Mouse (Mus musculus): ENCODE results near the gene Skap1.

Gene Skap1

GRCm38 (mm10) chr11:96553091-96553490, 88.7 kb downstream of the Skap1 start:
- DNase-seq (ENCODE audit: low spot score in 2 of 2), result peak in 1 of 2 experiments; percentile 64

GRCm38 (mm10) chr11:96560229-96560628, 95.8 kb downstream of the Skap1 start:
- DNase-seq (ENCODE audit: low spot score in 2 of 2), result no peak

GRCm38 (mm10) chr11:96564088-96564487, 99.7 kb downstream of the Skap1 start:
- no peak for DNase-seq (ENCODE audit: low spot score in 2 of 2)

DNA sequence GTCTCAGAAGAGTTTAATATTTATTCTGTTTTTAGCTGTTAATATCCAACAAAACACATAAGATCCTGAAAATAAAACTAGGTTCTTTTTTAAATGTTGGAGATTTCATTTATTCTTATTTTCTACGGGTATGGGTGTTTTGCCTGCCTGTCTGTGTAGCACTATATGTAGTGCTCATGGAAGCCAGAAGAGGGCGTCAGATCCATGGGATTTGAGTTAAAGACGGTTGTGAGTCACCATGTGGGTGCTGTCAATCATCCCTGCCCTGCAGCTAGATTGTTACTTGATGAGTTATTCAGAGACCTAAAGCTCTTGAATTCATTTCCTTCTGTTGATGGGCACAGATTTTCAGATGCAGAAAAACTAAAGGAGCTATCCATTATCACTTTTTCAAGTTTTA, 108.1 kb downstream of the Skap1 start:
- DNase-seq (ENCODE audit: low spot score in 2 of 2), result no peak

DNA sequence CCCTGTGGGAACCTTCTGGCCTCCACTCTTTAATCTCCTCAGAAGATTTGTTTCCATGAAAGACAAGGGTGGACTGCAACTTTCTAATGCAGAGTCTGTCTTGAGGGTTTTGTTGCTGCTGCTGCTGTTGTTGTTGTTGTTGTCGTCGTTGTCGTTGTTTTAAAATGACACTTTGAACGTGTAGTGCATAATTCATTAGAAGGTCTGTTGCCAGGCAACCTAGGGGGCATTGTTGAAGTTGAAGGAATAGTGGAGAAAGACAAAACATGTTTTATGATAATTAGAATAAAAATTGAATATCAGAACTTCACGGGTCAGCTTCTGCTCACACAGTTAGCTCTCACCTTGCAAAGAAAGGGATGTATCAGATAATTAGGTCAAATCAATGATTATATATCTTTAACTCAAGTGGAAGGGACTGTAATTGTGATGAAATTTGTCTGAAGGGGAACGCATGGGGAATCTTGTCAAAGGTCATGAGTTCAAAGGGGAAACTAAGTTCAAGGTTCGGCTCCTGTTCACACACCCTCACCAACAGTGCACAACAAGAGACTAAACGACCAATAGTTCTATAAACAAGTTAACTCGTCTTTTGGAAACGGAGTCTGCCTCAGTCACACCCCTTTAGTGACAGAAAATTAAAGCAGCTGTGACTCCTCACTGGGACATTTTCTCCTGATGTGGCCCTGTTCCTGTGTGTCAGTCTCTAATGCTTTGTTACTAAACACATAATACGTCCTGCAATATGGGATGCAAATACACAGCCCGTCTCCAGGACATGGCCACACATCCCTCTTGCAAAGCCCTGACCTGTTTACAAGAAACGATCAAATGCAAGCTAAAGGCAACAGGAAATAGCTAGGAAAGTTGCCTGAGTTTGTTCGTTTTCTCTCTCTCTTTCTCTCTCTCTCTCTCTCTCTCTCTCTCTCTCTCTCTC, 112.4 kb downstream of the Skap1 start:
- no peak for DNase-seq (ENCODE audit: low spot score in 2 of 2)

GRCm38 (mm10) chr11:96578551-96579283, 114.3 kb downstream of the Skap1 start:
- DNase-seq (ENCODE audit: low spot score in 2 of 2), result no peak

DNA sequence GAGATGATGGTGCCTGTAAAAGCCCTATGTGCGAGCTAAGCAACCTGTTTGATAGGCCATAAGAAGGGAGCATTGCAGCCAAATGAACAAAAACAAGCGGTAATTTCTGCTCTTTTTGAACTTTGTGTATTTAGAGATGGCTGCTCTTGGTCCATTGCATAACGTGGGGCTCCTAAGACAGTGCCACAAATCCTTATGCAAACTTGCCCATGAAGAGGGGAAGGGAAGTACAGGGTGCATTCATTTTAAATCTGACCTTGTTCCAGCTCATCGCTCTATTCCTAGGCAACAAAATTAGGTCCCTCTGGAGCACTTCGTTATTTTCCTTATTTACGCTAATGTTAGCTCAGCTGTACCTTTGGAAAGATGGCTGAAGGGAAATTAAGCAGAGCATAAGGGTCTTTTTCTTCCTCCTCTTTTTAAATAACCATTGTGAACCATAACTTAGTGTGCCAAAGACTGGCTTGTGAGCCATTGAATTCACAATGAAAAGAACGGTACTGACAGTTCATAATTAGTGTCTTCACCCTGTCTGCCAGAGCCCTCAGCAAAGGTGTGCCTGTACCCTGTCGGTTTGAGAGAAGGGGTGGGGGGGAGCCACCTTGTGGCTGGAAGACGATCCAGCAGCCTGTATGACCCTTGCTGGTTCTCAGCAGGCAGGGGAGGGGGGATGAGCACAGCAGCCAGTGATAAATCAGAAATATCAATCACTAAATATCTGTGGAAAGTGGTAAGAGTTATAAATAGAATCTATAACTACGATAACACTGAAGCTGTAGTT, 117.4 kb downstream of the Skap1 start:
- DNase-seq (ENCODE audit: low spot score in 2 of 2), result peak in 1 of 2 experiments; percentile 52

DNA sequence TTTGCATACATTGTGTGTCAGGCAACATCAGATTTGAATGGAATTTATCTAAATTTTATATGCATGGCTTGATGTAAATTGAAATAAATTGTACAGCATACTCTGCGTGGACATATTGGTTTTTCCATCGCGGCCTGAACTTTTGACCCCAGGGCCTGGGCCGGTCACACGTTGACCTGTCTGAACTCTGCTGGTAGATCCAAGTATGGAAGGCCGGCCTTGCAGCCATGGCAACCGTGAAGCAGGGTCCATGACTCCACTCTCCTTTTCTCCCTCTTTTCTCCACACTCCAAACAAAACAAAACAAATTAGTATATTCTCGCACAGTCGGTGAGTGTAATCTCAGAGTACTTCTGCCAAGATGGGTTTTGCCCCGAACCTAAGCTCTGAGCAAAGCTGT, 118.2 kb downstream of the Skap1 start:
- DNase-seq (ENCODE audit: low spot score in 2 of 2), result no peak

GRCm38 (mm10) chr11:96589828-96590227, 125.4 kb downstream of the Skap1 start:
- DNase-seq (ENCODE audit: low spot score in 2 of 2), result no peak

DNA sequence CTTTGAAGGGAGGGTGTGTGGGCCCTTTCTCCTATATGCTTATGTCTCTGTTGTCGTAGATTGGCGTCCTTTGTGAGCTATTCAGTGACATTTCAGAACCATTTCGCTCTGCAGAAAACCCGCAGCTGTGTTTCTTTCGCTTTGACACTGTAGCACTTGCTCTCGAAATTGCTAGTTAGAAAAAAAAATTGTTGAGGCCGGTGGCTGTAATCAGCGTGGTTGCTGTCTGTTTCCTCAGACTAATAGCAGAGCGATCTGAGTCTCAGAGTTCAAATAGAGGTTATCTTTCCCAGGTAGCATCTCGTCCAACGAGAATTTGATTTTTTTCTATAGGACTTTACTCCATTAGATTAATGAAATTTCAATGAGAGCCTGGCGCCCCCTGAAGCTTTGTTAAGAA, 131.5 kb downstream of the Skap1 start:
- no peak for DNase-seq (ENCODE audit: low spot score in 2 of 2)

GRCm38 (mm10) chr11:96596301-96596700, 131.9 kb downstream of the Skap1 start:
- DNase-seq (ENCODE audit: low spot score in 2 of 2), result no peak

DNA sequence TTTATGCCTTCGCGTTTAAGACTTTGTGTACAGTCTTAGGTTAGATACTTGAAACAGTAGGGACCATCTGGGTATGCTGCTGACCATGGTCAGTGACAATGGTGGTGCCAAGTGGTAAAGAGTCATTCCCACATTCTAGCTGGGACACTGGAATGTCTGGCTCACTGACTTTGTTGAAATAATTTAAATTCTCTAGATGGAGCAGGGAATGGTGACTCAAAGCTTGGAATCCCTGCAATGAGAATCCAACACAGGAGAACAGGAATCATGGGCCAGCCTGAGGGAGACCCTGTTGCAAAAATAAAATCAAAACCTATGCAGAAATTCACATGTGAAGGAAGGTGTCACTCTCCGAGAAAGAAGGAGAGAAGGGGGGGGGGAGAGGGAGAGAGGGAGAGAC, 138.4 kb downstream of the Skap1 start:
- no peak for DNase-seq (ENCODE audit: low spot score in 2 of 2)

DNA sequence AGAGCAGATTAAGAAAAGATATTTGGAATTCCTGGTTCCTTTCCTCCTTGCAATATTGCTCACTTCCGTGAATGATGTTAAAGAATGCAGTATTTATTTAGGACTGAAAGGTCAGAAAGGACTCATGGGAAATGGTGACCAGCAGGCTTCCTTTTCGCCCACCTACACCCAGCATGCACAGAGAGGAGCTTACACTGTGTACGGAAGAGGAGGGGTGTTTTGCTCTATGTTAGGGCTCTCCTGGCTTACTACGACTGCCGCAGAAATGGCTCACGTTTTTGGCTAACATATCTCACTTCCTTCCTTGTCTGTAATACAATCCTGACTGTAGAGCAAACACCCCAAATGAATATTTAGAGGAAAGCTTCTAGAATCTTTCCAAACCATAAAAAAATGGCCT, 139.9 kb downstream of the Skap1 start:
- no peak for DNase-seq (ENCODE audit: low spot score in 2 of 2)

GRCm38 (mm10) chr11:96604751-96605450, 140.5 kb downstream of the Skap1 start:
- no peak for DNase-seq (ENCODE audit: low spot score in 2 of 2)

DNA sequence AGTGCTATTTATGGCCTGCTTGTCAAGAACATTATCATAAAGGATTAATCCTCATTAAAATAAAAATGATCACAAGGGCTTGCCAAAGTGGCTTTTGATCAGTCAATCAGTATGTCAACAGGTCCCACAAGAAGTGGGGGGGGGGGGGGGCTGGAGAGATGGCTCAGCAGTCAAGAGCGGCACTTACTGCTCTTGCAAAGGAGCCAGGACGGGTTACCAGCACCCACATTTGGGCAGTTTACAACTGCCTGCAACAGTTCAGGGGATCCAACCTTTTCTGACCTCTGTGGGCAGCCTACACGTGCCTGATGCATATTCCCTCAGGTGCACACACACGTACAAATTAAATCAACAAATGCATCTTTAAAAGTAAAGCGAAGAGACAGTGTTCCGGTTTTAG, 141.1 kb downstream of the Skap1 start:
- DNase-seq (ENCODE audit: low spot score in 2 of 2), result no peak

GRCm38 (mm10) chr11:96612596-96612995, 148.2 kb downstream of the Skap1 start:
- no peak for DNase-seq (ENCODE audit: low spot score in 2 of 2)

DNA sequence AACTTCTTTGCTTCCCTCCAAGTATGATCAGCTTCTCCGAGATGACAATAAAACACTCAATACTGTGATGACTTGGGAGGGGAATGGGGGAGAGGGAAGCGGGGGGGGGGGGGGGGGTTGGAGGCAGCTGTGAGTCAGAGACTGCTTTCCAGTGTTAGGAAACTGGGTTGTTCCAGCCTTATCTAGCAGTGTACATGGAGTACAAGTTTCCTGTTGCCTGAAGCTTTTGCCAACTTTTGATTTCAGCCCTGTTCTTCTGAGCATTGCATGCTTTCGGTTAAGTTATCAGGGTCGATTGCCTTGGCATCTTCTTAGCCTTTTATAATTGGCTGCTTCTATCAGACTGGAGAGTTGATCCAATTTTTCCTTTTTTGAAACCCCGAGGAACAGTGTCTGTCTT, 152.4 kb downstream of the Skap1 start:
- DNase-seq (ENCODE audit: low spot score in 2 of 2), result no peak

DNA sequence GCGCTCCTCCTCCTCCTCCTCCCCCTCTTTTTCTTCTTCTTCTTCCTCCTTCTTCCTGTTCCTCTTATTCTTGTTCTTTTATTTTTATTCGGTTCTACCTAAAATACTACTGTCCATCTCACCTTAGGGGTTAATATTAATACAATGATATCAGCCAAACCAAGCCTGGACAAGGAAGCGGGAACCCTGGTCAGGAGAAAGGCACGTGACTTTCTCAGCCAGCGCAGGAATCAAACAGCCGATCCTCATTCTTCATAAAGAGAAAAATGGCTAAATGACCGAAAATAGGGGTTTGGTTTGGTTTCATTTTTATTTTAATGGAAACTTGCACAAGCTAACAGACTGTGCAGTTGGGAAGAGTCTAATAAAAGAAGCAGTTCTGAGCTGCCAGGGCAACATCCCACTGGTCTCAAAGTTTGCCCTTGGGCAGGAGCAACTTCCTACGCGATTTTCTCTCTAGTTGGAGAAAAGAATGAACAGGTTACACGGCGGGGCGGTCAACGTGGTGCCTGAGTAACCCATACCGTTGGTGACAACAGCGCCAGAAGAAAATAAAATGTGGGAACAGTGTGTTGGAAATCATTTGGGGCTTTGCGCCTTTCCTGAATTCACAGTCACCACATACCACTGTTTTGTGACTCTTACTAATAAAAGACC, 154.5 kb downstream of the Skap1 start:
- no peak for DNase-seq (ENCODE audit: low spot score in 2 of 2)

GRCm38 (mm10) chr11:96619576-96619975, 155.2 kb downstream of the Skap1 start:
- no peak for DNase-seq (ENCODE audit: low spot score in 2 of 2)

DNA sequence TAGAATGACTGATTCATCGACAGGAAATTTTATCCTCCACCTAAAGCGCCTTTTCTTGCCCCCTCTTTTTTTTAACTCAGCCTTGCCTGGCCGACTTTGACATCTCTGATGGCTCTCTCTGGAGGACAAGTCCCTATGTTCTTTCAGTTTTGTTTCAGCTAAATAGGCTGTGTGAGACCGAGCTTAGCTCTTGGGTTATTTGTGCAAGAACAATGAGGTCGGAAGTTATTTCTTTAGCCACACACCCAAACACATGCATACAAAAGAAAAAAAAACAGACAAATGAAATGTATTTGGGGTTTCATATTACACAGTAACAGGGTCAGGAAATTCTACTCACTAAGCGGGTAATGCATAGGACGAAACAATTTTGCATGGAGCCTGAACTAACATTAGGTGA, 155.6 kb downstream of the Skap1 start:
- DNase-seq (ENCODE audit: low spot score in 2 of 2), result no peak

- DNase-seq (ENCODE audit: low spot score in 2 of 2), result no peak
These were observed 156.3 kb downstream of the Skap1 start for GRCm38 (mm10) chr11:96620660-96621059.

All from thymus, postnatal 10 days (tissue).